Mouse (Mus musculus) G1E (cell line): Measurements from ENCODE around the gene Gm16181.

Experiments
- CTCF ChIP-seq: IDR thresholded peaks from 2 replicates; pipeline ENCODE4 v1.5.1; 2012; ENCODE audit warnings: low read depth, low read length, inconsistent platforms, mixed read lengths
- GATA1 ChIP-seq: IDR thresholded peaks from 2 replicates; pipeline ENCODE4 v1.6.1; 2012; ENCODE audit warnings: borderline replicate concordance, low read length, inconsistent platforms, mixed read lengths
- GATA2 ChIP-seq: IDR thresholded peaks from 2 replicates; pipeline ENCODE4 v1.6.1; 2012; ENCODE audit warnings: low read depth, low read length, inconsistent platforms, borderline replicate concordance
- POLR2AphosphoS5 ChIP-seq: IDR thresholded peaks from 2 replicates; pipeline ENCODE4 v1.6.1; 2012; ENCODE audit warnings: low read depth, low read length, inconsistent platforms; ENCODE audit not compliant: insufficient replicate concordance
- TAL1 ChIP-seq: conservative IDR thresholded peaks from 2 replicates; pipeline ENCODE4 v1.6.1; 2012; ENCODE audit warnings: low read depth, low read length, inconsistent platforms, mixed read lengths

GRCm38 (mm10) chr17:35263523-35263883 is 42.9 kb downstream of the Gm16181 start:
- TF ChIP-seq CTCF (no peak), GATA1 (no peak), POLR2AphosphoS5 (no peak), TAL1 (no peak), GATA2 (no peak)
